Mouse (Mus musculus) C2C12 (cell line): ENCODE measurements at regions not wholly inside any gene's neighbourhood (a gene's known extent, or its start where the extent isn't known, plus 50 kb on each side); places are given as distances from the start of the nearest gene placed in this dataset.

Source experiments
- H3K27me3 ChIP-seq: one replicate; pipeline ENCODE4 v1.6.1; 2011; ENCODE audit not compliant: control insufficient read depth, insufficient read depth, insufficient read length
- H3K36me3 ChIP-seq: one replicate; pipeline ENCODE4 v1.6.1; 2011; ENCODE audit not compliant: control insufficient read depth, insufficient read depth
- H3K4me3 ChIP-seq: one replicate; pipeline ENCODE4 v1.5.1; 2011; ENCODE audit warnings: mild to moderate bottlenecking, control low read depth; ENCODE audit not compliant: poor library complexity, insufficient read depth, severe bottlenecking
- H3K79me2 ChIP-seq: one replicate; pipeline ENCODE4 v1.6.1; 2011; ENCODE audit not compliant: control insufficient read depth, insufficient read depth
- H3K79me3 ChIP-seq: one replicate; pipeline ENCODE4 v1.6.1; 2011; ENCODE audit warnings: low read depth, control low read depth
- H3ac ChIP-seq: one replicate; pipeline ENCODE3; 2011; ENCODE audit warnings: low read depth; ENCODE audit not compliant: control insufficient read depth, insufficient read length
- CEBPB ChIP-seq: IDR thresholded peaks from one replicate; pipeline ENCODE4 v1.6.1; 2011; ENCODE audit warnings: low read depth, mild to moderate bottlenecking, control low read depth, moderate library complexity
- CTCF ChIP-seq: IDR thresholded peaks from one replicate; pipeline ENCODE4 v1.5.1; 2011; ENCODE audit not compliant: control insufficient read depth, insufficient read depth, insufficient read length
- FOSL1 ChIP-seq: IDR thresholded peaks from one replicate; pipeline ENCODE4 v1.8.0; 2011; ENCODE audit warnings: mild to moderate bottlenecking, low read length; ENCODE audit not compliant: poor library complexity, insufficient read depth, severe bottlenecking
- MAX ChIP-seq: IDR thresholded peaks from one replicate; pipeline ENCODE4 v1.6.1; 2011; ENCODE audit warnings: mild to moderate bottlenecking, control low read depth
- MYOD1 ChIP-seq: IDR thresholded peaks from one replicate; pipeline ENCODE4 v1.6.1; 2011; ENCODE audit warnings: low read depth; ENCODE audit not compliant: control insufficient read depth, insufficient read length
- MYOG ChIP-seq: IDR thresholded peaks from one replicate; pipeline ENCODE4 v1.6.1; 2011; ENCODE audit not compliant: control insufficient read depth, insufficient read length; ENCODE audit errors: extremely low read depth
- USF1 ChIP-seq: IDR thresholded peaks from one replicate; pipeline ENCODE4 v1.6.1; 2011; ENCODE audit warnings: low read depth, mild to moderate bottlenecking, control low read depth, moderate library complexity

- no peak for TF ChIP-seq CEBPB
- TF ChIP-seq USF1, result peak; percentile 88
- Histone ChIP-seq H3K27me3 (no peaks in the 10 kb centered on the region), H3ac (no peak overlapping the region), H3K79me2 (no peaks in the 10 kb centered on the region), H3K4me3 (no peak overlapping the region), H3K36me3 (no peaks in the 10 kb centered on the region), H3K79me3 (no peaks in the 10 kb centered on the region)
These were observed 436.9 kb upstream of the Sox9 start for GRCm38 (mm10) chr11:112345133-112345532.

GRCm38 (mm10) chr11:112345586-112345985, 436.4 kb upstream of the Sox9 start:
- Histone ChIP-seq H3K27me3 (no peaks in the 10 kb centered on the region), H3K36me3 (no peaks in the 10 kb centered on the region), H3K4me3 (no peak overlapping the region), H3K79me2 (no peaks in the 10 kb centered on the region), H3ac (no peak overlapping the region), H3K79me3 (no peaks in the 10 kb centered on the region)
- TF ChIP-seq MYOD1 (no peak), MYOG (no peak), USF1 (no peak), MAX (no peak), CEBPB (no peak), FOSL1 (no peak)

GRCm38 (mm10) chr11:112346089-112346488, 435.9 kb upstream of the Sox9 start:
- no peaks in the 10 kb centered on the region for H3K27me3 ChIP-seq
- no peaks in the 10 kb centered on the region for H3K36me3 ChIP-seq
- H3K79me3 ChIP-seq, result no peaks in the 10 kb centered on the region
- H3ac ChIP-seq, result no peak overlapping the region
- no peak overlapping the region for H3K4me3 ChIP-seq
- TF ChIP-seq MYOG (no peak), CEBPB (no peak), CTCF (no peak), MAX (no peak), FOSL1 (no peak), USF1 (no peak), MYOD1 (no peak)
- H3K79me2 ChIP-seq, result no peaks in the 10 kb centered on the region

GRCm38 (mm10) chr11:112346532-112346931, 435.5 kb upstream of the Sox9 start:
- H3K4me3 ChIP-seq, result no peak overlapping the region

GRCm38 (mm10) chr11:112355311-112355710, 426.7 kb upstream of the Sox9 start:
- H3K4me3 ChIP-seq, result no peak overlapping the region
- H3K79me2 ChIP-seq, result no peaks in the 10 kb centered on the region
- no peak for TF ChIP-seq USF1
- TF ChIP-seq MYOG, result no peak
- no peak for TF ChIP-seq FOSL1
- no peak for TF ChIP-seq MYOD1
- no peak for TF ChIP-seq CTCF
- TF ChIP-seq CEBPB, result no peak
- TF ChIP-seq MAX, result no peak
- H3K27me3 ChIP-seq, result no peaks in the 10 kb centered on the region
- no peak overlapping the region for H3ac ChIP-seq
- no peaks in the 10 kb centered on the region for H3K36me3 ChIP-seq
- no peaks in the 10 kb centered on the region for H3K79me3 ChIP-seq

More at GRCm38 (mm10) chr11:112346532-112346931, 435.5 kb upstream of the Sox9 start:
- no peaks in the 10 kb centered on the region for H3K27me3 ChIP-seq
- no peak overlapping the region for H3ac ChIP-seq
- H3K79me3 ChIP-seq, result no peaks in the 10 kb centered on the region
- TF ChIP-seq MYOD1 (no peak), USF1 (no peak), CEBPB (no peak), MAX (no peak), CTCF (no peak), FOSL1 (no peak), MYOG (no peak)
- no peaks in the 10 kb centered on the region for H3K79me2 ChIP-seq
- H3K36me3 ChIP-seq, result no peaks in the 10 kb centered on the region

- H3K4me3 ChIP-seq, result no peak overlapping the region
- no peaks in the 10 kb centered on the region for H3K36me3 ChIP-seq
- no peaks in the 10 kb centered on the region for H3K27me3 ChIP-seq
- TF ChIP-seq MYOG, result no peak
- TF ChIP-seq FOSL1, result no peak
- TF ChIP-seq CEBPB, result no peak
- TF ChIP-seq CTCF, result no peak
- no peak for TF ChIP-seq MYOD1
- TF ChIP-seq USF1, result no peak
- no peak for TF ChIP-seq MAX
- H3K79me2 ChIP-seq, result no peaks in the 10 kb centered on the region
- no peak overlapping the region for H3ac ChIP-seq
- H3K79me3 ChIP-seq, result no peaks in the 10 kb centered on the region
These were observed 415.3 kb upstream of the Sox9 start for GRCm38 (mm10) chr11:112366715-112367114.
